In genomic region chrX:43686635-43687034, GRCm38 (mm10) we compare ENCODE assay signal across 24 mouse cellular contexts.
"Had no signal": no experiment of that assay in that cellular context is flagged by ENCODE, and none has a peak within 500 bp of the region (broad histone marks: within the 10 kb centered on the region; RNA-seq: fewer than 3 reads in every experiment).

No protein-coding gene starts in this region.

- ATAC-seq: hindbrain, embryonic 16.5 days; inflammation-experienced regulatory T-cells, adult 6 months had no signal

- H3K9me3 ChIP-seq: heart, embryonic 10.5 days; hindbrain, embryonic 10.5 days; hindbrain, embryonic 12.5 days; limb, embryonic 10.5 days; liver, embryonic 13.5 days; liver, embryonic 15.5 days had no signal

- H3K27ac ChIP-seq: gastrocnemius, adult 2 months; heart, embryonic 10.5 days; hindbrain, embryonic 10.5 days; hindbrain, embryonic 12.5 days; hindbrain, embryonic 14.5 days; layer of hippocampus, adult 2 months; left cerebral cortex, adult 2 months; limb, embryonic 10.5 days; limb, embryonic 12.5 days; liver, embryonic 13.5 days; liver, embryonic 15.5 days had no signal

- H3K27me3 ChIP-seq: heart, embryonic 12.5 days; hindbrain, embryonic 12.5 days; limb, embryonic 12.5 days; liver, embryonic 13.5 days; liver, embryonic 15.5 days had no signal

- H3K4me3 ChIP-seq: gastrocnemius, adult 2 months; heart, embryonic 10.5 days; heart, embryonic 12.5 days; hindbrain, embryonic 10.5 days; hindbrain, embryonic 12.5 days; layer of hippocampus, adult 2 months; left cerebral cortex, adult 2 months; limb, embryonic 10.5 days; limb, embryonic 12.5 days; liver, embryonic 13.5 days; liver, embryonic 15.5 days had no signal

- H3K9ac ChIP-seq: heart, embryonic 12.5 days; hindbrain, embryonic 12.5 days; hindbrain, embryonic 14.5 days; limb, embryonic 12.5 days; liver, embryonic 13.5 days; liver, embryonic 15.5 days had no signal

- H3K4me2 ChIP-seq: heart, embryonic 12.5 days; hindbrain, embryonic 12.5 days; hindbrain, embryonic 14.5 days; limb, embryonic 12.5 days; liver, embryonic 11.5 days; liver, embryonic 13.5 days; liver, embryonic 15.5 days had no signal

- DNase-seq: gastrocnemius, adult 2 months; gastrocnemius, postnatal 14 days; heart, adult 18-20 months; heart, postnatal 10 days; heart, postnatal 4 days; kidney, adult 18-20 months; kidney, adult 8-10 months; kidney, postnatal 14 days; kidney, postnatal 36 days; liver; liver, embryonic 13.5 days had no signal

- H3K4me1 ChIP-seq: heart, embryonic 10.5 days; heart, embryonic 12.5 days; hindbrain, embryonic 10.5 days; hindbrain, embryonic 12.5 days; limb, embryonic 10.5 days; limb, embryonic 12.5 days; liver, embryonic 13.5 days; liver, embryonic 15.5 days had no signal

- H3K36me3 ChIP-seq: heart, embryonic 10.5 days; heart, embryonic 12.5 days; hindbrain, embryonic 10.5 days; hindbrain, embryonic 12.5 days; limb, embryonic 10.5 days; limb, embryonic 12.5 days; liver, embryonic 13.5 days; liver, embryonic 15.5 days had no signal
